Mouse (Mus musculus) hindbrain, embryonic 12.5 days (tissue): ENCODE measurements at regions not wholly inside any gene's neighbourhood (a gene's known extent, or its start where the extent isn't known, plus 50 kb on each side); places are given as distances from the start of the nearest gene placed in this dataset.

Source experiments
- ATAC-seq: fragments of 200-750 bp; cut with Nextera tagmentation; 2 replicates; pipeline ENCODE4 v1.8.0; 2017; ENCODE audit warnings: moderate TSS enrichment; ENCODE audit not compliant: low FRiP score
- H3K27ac ChIP-seq: fragments of 300-500 bp; sonication (generic); 2 replicates; pipeline ENCODE4 v1.5.1; 2016; ENCODE audit warnings: mild to moderate bottlenecking
- H3K27me3 ChIP-seq: fragments of 300-500 bp; sonication (generic); 2 replicates; pipeline ENCODE4 v1.6.1; 2016; ENCODE audit warnings: mild to moderate bottlenecking
- H3K36me3 ChIP-seq: fragments of 300-500 bp; sonication (generic); 2 replicates; pipeline ENCODE4 v1.6.1; 2016; ENCODE audit warnings: mild to moderate bottlenecking
- H3K4me1 ChIP-seq: fragments of 300-500 bp; sonication (generic); 2 replicates; pipeline ENCODE4 v1.6.1; 2016
- H3K4me2 ChIP-seq: fragments of 300-500 bp; sonication (generic); replicated peaks from 2 replicates; pipeline ENCODE4 v1.6.1; 2016; ENCODE audit warnings: mild to moderate bottlenecking
- H3K4me3 ChIP-seq: fragments of 300-500 bp; sonication (generic); 2 replicates; pipeline ENCODE4 v1.5.1; 2016; ENCODE audit warnings: mild to moderate bottlenecking
- H3K9ac ChIP-seq: fragments of 300-500 bp; sonication (generic); 2 replicates; pipeline ENCODE4 v1.6.1; 2016; ENCODE audit warnings: mild to moderate bottlenecking, moderate library complexity
- H3K9me3 ChIP-seq: fragments of 300-500 bp; sonication (generic); replicated peaks from 2 replicates; pipeline ENCODE4 v1.6.1; 2016; ENCODE audit warnings: mild to moderate bottlenecking
- WGBS: fragments of 180-500 bp; shearing (Covaris S2); methylation state at CpG from one replicate; pipeline ENCODE4 v1.1.7; 2016; 5-methylcytosine and 5-hydroxymethylcytosine counted together

- 75% methylated on average over 3 of the region's 3 CpGs for WGBS
- no peak for ATAC-seq
- no peak overlapping the region for H3K4me3 ChIP-seq
- H3K27me3 ChIP-seq, result no peaks in the 10 kb centered on the region
- H3K27ac ChIP-seq, result no peak overlapping the region
- H3K4me2 ChIP-seq, result no peak overlapping the region
- H3K4me1 ChIP-seq, result no peaks in the 10 kb centered on the region
- no peaks in the 10 kb centered on the region for H3K36me3 ChIP-seq
- H3K9ac ChIP-seq, result no peak overlapping the region
- H3K9me3 ChIP-seq, result no peaks in the 10 kb centered on the region
Observed at GRCm38 (mm10) chr4:89082838-89083237, 54.1 kb upstream of the Mtap start.

- no peaks in the 10 kb centered on the region for H3K9me3 ChIP-seq
- H3K27ac ChIP-seq, result no peak overlapping the region
- no peak overlapping the region for H3K9ac ChIP-seq
- no peak overlapping the region for H3K4me2 ChIP-seq
- 0 out of 2 replicates have a peak, but pooled peaks cover 3% of the 10 kb centered on the region for H3K4me1 ChIP-seq
- H3K36me3 ChIP-seq, result no peaks in the 10 kb centered on the region
- no peak overlapping the region for H3K4me3 ChIP-seq
- no peaks in the 10 kb centered on the region for H3K27me3 ChIP-seq
- 88% methylated on average over 9 of the region's 9 CpGs for WGBS
- no peak for ATAC-seq
Observed at GRCm38 (mm10) chr4:89078485-89078884, 58.4 kb upstream of the Mtap start.

- Histone ChIP-seq H3K9me3 (no peaks in the 10 kb centered on the region), H3K4me1 (0 out of 2 replicates have a peak, but pooled peaks cover 3% of the 10 kb centered on the region), H3K4me3 (no peak overlapping the region), H3K9ac (no peak overlapping the region), H3K4me2 (no peak overlapping the region), H3K27me3 (no peaks in the 10 kb centered on the region), H3K27ac (no peak overlapping the region), H3K36me3 (no peaks in the 10 kb centered on the region)
- no peak for ATAC-seq
- WGBS, result 54% methylated on average over 4 of the region's 4 CpGs
Observed at GRCm38 (mm10) chr4:89074705-89075104, 62.2 kb upstream of the Mtap start.

- Histone ChIP-seq H3K4me3 (no peak overlapping the region), H3K9me3 (no peaks in the 10 kb centered on the region), H3K4me2 (no peak overlapping the region), H3K4me1 (0 out of 2 replicates have a peak, but pooled peaks cover 3% of the 10 kb centered on the region), H3K27me3 (no peaks in the 10 kb centered on the region), H3K36me3 (no peaks in the 10 kb centered on the region), H3K9ac (no peak overlapping the region), H3K27ac (no peak overlapping the region)
- WGBS, result 87% methylated on average over 2 of the region's 2 CpGs
- no peak for ATAC-seq
Observed at GRCm38 (mm10) chr4:89070430-89070829, 66.5 kb upstream of the Mtap start.

GRCm38 (mm10) chr4:89064401-89064800 is 72.5 kb upstream of the Mtap start:
- H3K9me3 ChIP-seq, result no peaks in the 10 kb centered on the region
- H3K27me3 ChIP-seq, result no peaks in the 10 kb centered on the region
- no peak overlapping the region for H3K4me2 ChIP-seq
- H3K9ac ChIP-seq, result no peak overlapping the region
- no peak overlapping the region for H3K4me3 ChIP-seq
- no peak overlapping the region for H3K27ac ChIP-seq
- H3K4me1 ChIP-seq, result no peaks in the 10 kb centered on the region
- H3K36me3 ChIP-seq, result no peaks in the 10 kb centered on the region
- ATAC-seq, result no peak
- WGBS, result 88% methylated on average over 7 of the region's 7 CpGs

GRCm38 (mm10) chr4:89062384-89062783 is 74.5 kb upstream of the Mtap start:
- Histone ChIP-seq H3K36me3 (no peaks in the 10 kb centered on the region), H3K9me3 (no peaks in the 10 kb centered on the region), H3K27me3 (no peaks in the 10 kb centered on the region), H3K4me3 (no peak overlapping the region), H3K9ac (no peak overlapping the region), H3K4me2 (no peak overlapping the region), H3K4me1 (no peaks in the 10 kb centered on the region), H3K27ac (no peak overlapping the region)
- no peak for ATAC-seq
- WGBS, result 91% methylated on average over 1 of the region's 1 CpGs

GRCm38 (mm10) chr4:89061619-89062018 is 75.3 kb upstream of the Mtap start:
- no peaks in the 10 kb centered on the region for H3K36me3 ChIP-seq
- no peaks in the 10 kb centered on the region for H3K27me3 ChIP-seq
- no peak overlapping the region for H3K4me2 ChIP-seq
- WGBS, result 90% methylated on average over 4 of the region's 4 CpGs
- no peak for ATAC-seq
- no peak overlapping the region for H3K4me3 ChIP-seq
- H3K9me3 ChIP-seq, result no peaks in the 10 kb centered on the region
- no peak overlapping the region for H3K9ac ChIP-seq
- no peak overlapping the region for H3K27ac ChIP-seq
- no peaks in the 10 kb centered on the region for H3K4me1 ChIP-seq

GRCm38 (mm10) chr4:89057573-89057972 is 79.3 kb upstream of the Mtap start:
- Histone ChIP-seq H3K4me1 (no peaks in the 10 kb centered on the region), H3K9ac (no peak overlapping the region), H3K4me2 (no peak overlapping the region), H3K27ac (no peak overlapping the region), H3K36me3 (no peaks in the 10 kb centered on the region), H3K27me3 (no peaks in the 10 kb centered on the region), H3K4me3 (no peak overlapping the region), H3K9me3 (no peaks in the 10 kb centered on the region)
- ATAC-seq, result no peak

- Histone ChIP-seq H3K4me2 (no peak overlapping the region), H3K9ac (no peak overlapping the region), H3K4me1 (no peaks in the 10 kb centered on the region), H3K36me3 (no peaks in the 10 kb centered on the region), H3K27me3 (no peaks in the 10 kb centered on the region), H3K4me3 (no peak overlapping the region), H3K9me3 (no peaks in the 10 kb centered on the region), H3K27ac (no peak overlapping the region)
- WGBS, result 79% methylated on average over 1 of the region's 1 CpGs
- no peak for ATAC-seq
Observed at GRCm38 (mm10) chr4:89057135-89057534, 79.8 kb upstream of the Mtap start.

GRCm38 (mm10) chr4:89055969-89056368 is 81.0 kb upstream of the Mtap start:
- Histone ChIP-seq H3K4me2 (no peak overlapping the region), H3K27me3 (no peaks in the 10 kb centered on the region), H3K4me3 (no peak overlapping the region), H3K9me3 (no peaks in the 10 kb centered on the region), H3K9ac (no peak overlapping the region), H3K27ac (no peak overlapping the region), H3K36me3 (no peaks in the 10 kb centered on the region), H3K4me1 (no peaks in the 10 kb centered on the region)
- ATAC-seq, result no peak
- WGBS, result 82% methylated on average over 3 of the region's 3 CpGs

- Histone ChIP-seq H3K4me3 (no peak overlapping the region), H3K27me3 (no peaks in the 10 kb centered on the region), H3K9me3 (no peaks in the 10 kb centered on the region), H3K9ac (no peak overlapping the region), H3K4me1 (no peaks in the 10 kb centered on the region), H3K27ac (no peak overlapping the region), H3K4me2 (no peak overlapping the region), H3K36me3 (no peaks in the 10 kb centered on the region)
- 66% methylated on average over 6 of the region's 6 CpGs for WGBS
- ATAC-seq, result no peak
Observed at GRCm38 (mm10) chr4:89053606-89054005, 83.3 kb upstream of the Mtap start.

GRCm38 (mm10) chr4:89051897-89052296 is 85.0 kb upstream of the Mtap start:
- H3K27ac ChIP-seq, result no peak overlapping the region
- H3K4me1 ChIP-seq, result no peaks in the 10 kb centered on the region
- H3K36me3 ChIP-seq, result no peaks in the 10 kb centered on the region
- H3K9me3 ChIP-seq, result no peaks in the 10 kb centered on the region
- H3K9ac ChIP-seq, result no peak overlapping the region
- ATAC-seq, result no peak
- no peaks in the 10 kb centered on the region for H3K27me3 ChIP-seq
- H3K4me2 ChIP-seq, result no peak overlapping the region
- H3K4me3 ChIP-seq, result no peak overlapping the region
- WGBS, result 70% methylated on average over 5 of the region's 5 CpGs

GRCm38 (mm10) chr4:89050551-89051199 is 86.2 kb upstream of the Mtap start:
- ATAC-seq, result no peak
- Histone ChIP-seq H3K27ac (no peak overlapping the region), H3K4me2 (no peak overlapping the region), H3K9me3 (no peaks in the 10 kb centered on the region), H3K9ac (no peak overlapping the region), H3K4me3 (no peak overlapping the region), H3K4me1 (no peaks in the 10 kb centered on the region), H3K36me3 (no peaks in the 10 kb centered on the region), H3K27me3 (no peaks in the 10 kb centered on the region)
- 84% methylated on average over 4 of the region's 4 CpGs for WGBS
